Mouse (Mus musculus): ENCODE results near the gene Smc3. TPM values are rescaled to one million over a fixed set of nuclear protein-coding genes. Genes with fewer than 3 reads are reported as not detected.
A peak's percentile ranks its signal among the peaks of the same experiment; 100 is the strongest.

The Smc3 gene
- total and polyA plus RNA-seq, 2 experiments from 2014 or later: 26.1 to 45.7 TPM

DNA sequence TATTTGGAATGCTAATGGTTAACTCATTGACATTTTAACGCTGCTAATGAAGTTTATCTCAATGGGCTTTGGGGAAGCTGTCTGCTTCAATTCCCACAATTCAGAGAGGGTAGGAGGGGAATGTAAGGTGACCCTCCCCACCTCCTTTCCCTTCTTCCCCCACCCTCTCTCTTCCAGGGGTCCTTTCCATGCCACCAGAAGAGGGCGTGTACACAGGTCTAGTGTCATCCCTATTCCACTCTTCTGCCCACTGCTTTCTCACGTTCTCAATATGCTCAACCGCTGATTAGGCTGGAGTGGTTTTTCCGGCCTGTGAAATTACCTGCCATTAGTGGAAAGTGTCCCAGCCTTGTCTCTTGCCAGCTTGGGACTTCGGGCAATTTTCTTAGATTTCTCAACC is 43.4 kb upstream of the Smc3 start:
- 40% methylated on average over 6 of the region's 6 CpGs for WGBS
- Histone ChIP-seq H3K27me3 (ENCODE audit: insufficient read depth, low read length) (no peaks in the 10 kb centered on the region), H3K27ac (ENCODE audit: low read depth, low read length) (no peak overlapping the region), H3K4me3 (ENCODE audit: low read depth, low read length) (no peak overlapping the region), H3K4me1 (ENCODE audit: insufficient read depth, low read length) (no peaks in the 10 kb centered on the region), H3K36me3 (ENCODE audit: insufficient read depth, low read length) (no peaks in the 10 kb centered on the region), H3K9me3 (ENCODE audit: low read length) (no peaks in the 10 kb centered on the region), H3K9ac (replicated peaks; ENCODE audit: low read length, poor library complexity, severe bottlenecking) (no peak overlapping the region), H3K4me2 (ENCODE audit: low read depth, low read length, poor library complexity, severe bottlenecking) (no peak overlapping the region)
- TF ChIP-seq CTCF (IDR thresholded peaks at IDR 0.05): 0 out of 2 replicates have a peak, but pooled peaks have one; percentile 4
- DNase-seq (ENCODE audit: low spot score): no peak
- no peak for ATAC-seq (ENCODE audit: low FRiP score)

GRCm38 (mm10) chr19:53557267-53557936 is 42.8 kb upstream of the Smc3 start:
- H3K27ac ChIP-seq (ENCODE audit: low read depth, low read length): no peak overlapping the region
- WGBS: 38% methylated on average over 20 of the region's 20 CpGs

GRCm38 (mm10) chr19:53560436-53560835 is 39.8 kb upstream of the Smc3 start:
- H3K27ac ChIP-seq (ENCODE audit: low read depth, low read length): no peak overlapping the region
- H3K9ac ChIP-seq (replicated peaks; ENCODE audit: low read length, poor library complexity, severe bottlenecking): no peak overlapping the region
- DNase-seq (ENCODE audit: low spot score): no peak
- H3K36me3 ChIP-seq (ENCODE audit: insufficient read depth, low read length): no peaks in the 10 kb centered on the region
- H3K27me3 ChIP-seq (ENCODE audit: insufficient read depth, low read length): no peaks in the 10 kb centered on the region
- 87% methylated on average over 3 of the region's 3 CpGs for WGBS
- no peak for ATAC-seq (ENCODE audit: low FRiP score)
- H3K9me3 ChIP-seq (ENCODE audit: low read length): no peaks in the 10 kb centered on the region
- TF ChIP-seq CTCF (IDR thresholded peaks at IDR 0.05): no peak
- no peak overlapping the region for H3K4me2 ChIP-seq (ENCODE audit: low read depth, low read length, poor library complexity, severe bottlenecking)
- no peaks in the 10 kb centered on the region for H3K4me1 ChIP-seq (ENCODE audit: insufficient read depth, low read length)
- H3K4me3 ChIP-seq (ENCODE audit: low read depth, low read length): no peak overlapping the region

More at GRCm38 (mm10) chr19:53557267-53557936, 42.8 kb upstream of the Smc3 start:
- H3K4me2 ChIP-seq (ENCODE audit: low read depth, low read length, poor library complexity, severe bottlenecking): 0 out of 2 replicates have a peak overlapping the region, but pooled peaks have one; percentile 19
- ATAC-seq (ENCODE audit: low FRiP score) (no peak), DNase-seq (ENCODE audit: low spot score) (no peak)
- no peaks in the 10 kb centered on the region for H3K4me1 ChIP-seq (ENCODE audit: insufficient read depth, low read length)
- no peak overlapping the region for H3K4me3 ChIP-seq (ENCODE audit: low read depth, low read length)
- H3K9me3 ChIP-seq (ENCODE audit: low read length): no peaks in the 10 kb centered on the region
- no peak for TF ChIP-seq CTCF (IDR thresholded peaks at IDR 0.05)
- H3K36me3 ChIP-seq (ENCODE audit: insufficient read depth, low read length): no peaks in the 10 kb centered on the region
- H3K9ac ChIP-seq (replicated peaks; ENCODE audit: low read length, poor library complexity, severe bottlenecking): no peak overlapping the region
- no peaks in the 10 kb centered on the region for H3K27me3 ChIP-seq (ENCODE audit: insufficient read depth, low read length)

- Histone ChIP-seq H3K27me3 (ENCODE audit: insufficient read depth, low read length) (no peaks in the 10 kb centered on the region), H3K4me1 (ENCODE audit: insufficient read depth, low read length) (no peaks in the 10 kb centered on the region), H3K4me3 (ENCODE audit: low read depth, low read length) (no peak overlapping the region), H3K4me2 (ENCODE audit: low read depth, low read length, poor library complexity, severe bottlenecking) (no peak overlapping the region), H3K9ac (replicated peaks; ENCODE audit: low read length, poor library complexity, severe bottlenecking) (no peak overlapping the region), H3K36me3 (ENCODE audit: insufficient read depth, low read length) (no peaks in the 10 kb centered on the region), H3K27ac (ENCODE audit: low read depth, low read length) (no peak overlapping the region), H3K9me3 (ENCODE audit: low read length) (no peaks in the 10 kb centered on the region)
- DNase-seq (ENCODE audit: low spot score): no peak
- no peak for ATAC-seq (ENCODE audit: low FRiP score)
- no peak for TF ChIP-seq CTCF (IDR thresholded peaks at IDR 0.05)
- 48% methylated on average over 4 of the region's 4 CpGs for WGBS
These were observed 36.0 kb upstream of the Smc3 start for GRCm38 (mm10) chr19:53564174-53564573.

DNA sequence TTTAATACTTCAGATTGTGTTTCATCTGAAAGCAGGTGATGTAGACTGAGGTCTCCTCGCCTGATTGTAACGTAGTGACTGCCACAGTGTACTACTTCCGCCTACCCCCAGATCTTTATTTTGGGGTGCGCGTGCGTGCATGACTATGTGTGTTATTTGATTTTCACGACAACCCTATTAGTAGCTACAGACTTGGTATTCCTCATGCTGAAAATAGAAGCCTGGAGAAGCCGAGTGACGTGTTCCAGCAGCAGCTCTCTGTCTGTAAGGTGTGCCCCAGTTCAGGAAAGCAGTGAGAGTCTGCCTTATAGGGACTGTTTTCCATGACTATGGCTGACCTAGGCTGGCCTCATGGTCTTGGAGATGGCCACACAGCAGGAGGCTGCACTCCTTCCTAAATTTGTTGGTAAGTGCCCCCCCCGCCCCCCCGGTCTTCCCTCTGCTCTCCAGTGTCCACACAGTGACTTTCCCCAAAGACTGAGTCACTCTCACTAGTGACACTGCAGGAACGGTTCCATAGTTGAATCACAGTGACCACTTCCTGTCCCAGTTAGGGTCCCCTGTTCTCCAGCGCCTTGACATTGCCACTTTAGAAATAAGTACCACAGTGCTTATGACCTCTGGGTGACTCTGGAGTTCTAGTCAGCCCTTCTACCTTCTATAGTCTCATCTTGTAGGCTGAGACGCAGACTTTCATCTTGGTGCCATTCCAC is 34.5 kb upstream of the Smc3 start:
- Histone ChIP-seq H3K9me3 (ENCODE audit: low read length) (no peaks in the 10 kb centered on the region), H3K9ac (replicated peaks; ENCODE audit: low read length, poor library complexity, severe bottlenecking) (no peak overlapping the region), H3K4me2 (ENCODE audit: low read depth, low read length, poor library complexity, severe bottlenecking) (no peak overlapping the region), H3K4me3 (ENCODE audit: low read depth, low read length) (no peak overlapping the region), H3K27me3 (ENCODE audit: insufficient read depth, low read length) (no peaks in the 10 kb centered on the region), H3K4me1 (ENCODE audit: insufficient read depth, low read length) (no peaks in the 10 kb centered on the region), H3K27ac (ENCODE audit: low read depth, low read length) (no peak overlapping the region), H3K36me3 (ENCODE audit: insufficient read depth, low read length) (no peaks in the 10 kb centered on the region)
- DNase-seq (ENCODE audit: low spot score): no peak
- no peak for ATAC-seq (ENCODE audit: low FRiP score)
- no peak for TF ChIP-seq CTCF (IDR thresholded peaks at IDR 0.05)
- 93% methylated on average over 14 of the region's 14 CpGs for WGBS

GRCm38 (mm10) chr19:53567864-53568263 is 32.3 kb upstream of the Smc3 start:
- no peaks in the 10 kb centered on the region for H3K27me3 ChIP-seq (ENCODE audit: insufficient read depth, low read length)
- H3K9me3 ChIP-seq (ENCODE audit: low read length): no peaks in the 10 kb centered on the region
- no peak overlapping the region for H3K27ac ChIP-seq (ENCODE audit: low read depth, low read length)
- H3K4me3 ChIP-seq (ENCODE audit: low read depth, low read length): no peak overlapping the region
- no peak for TF ChIP-seq CTCF (IDR thresholded peaks at IDR 0.05)
- peak overlapping the region; percentile 26; the same call in 1 of the 2 replicates for H3K4me2 ChIP-seq (ENCODE audit: low read depth, low read length, poor library complexity, severe bottlenecking)
- DNase-seq (ENCODE audit: low spot score): peak; percentile 12
- no peaks in the 10 kb centered on the region for H3K36me3 ChIP-seq (ENCODE audit: insufficient read depth, low read length)
- H3K4me1 ChIP-seq (ENCODE audit: insufficient read depth, low read length): no peaks in the 10 kb centered on the region
- no peak overlapping the region for H3K9ac ChIP-seq (replicated peaks; ENCODE audit: low read length, poor library complexity, severe bottlenecking)
- 8% methylated on average over 11 of the region's 11 CpGs for WGBS
- ATAC-seq (ENCODE audit: low FRiP score): no peak

Data from midbrain, postnatal 0 days (tissue).